Mouse (Mus musculus) right cerebral cortex, postnatal 25 days (tissue): ENCODE data around the gene Hipk1.

Source experiments
- DNase-seq: peaks from one replicate; pipeline ENCODE4 v3.0.0; 2022

The Hipk1 gene

GRCm38 (mm10) chr3:103745001-103745770, 46.2 kb downstream of the Hipk1 start:
- DNase-seq: no peak

- DNase-seq: no peak
These were observed 48.2 kb downstream of the Hipk1 start for GRCm38 (mm10) chr3:103743208-103743607.

- DNase-seq: no peak
These were observed 51.0 kb downstream of the Hipk1 start for GRCm38 (mm10) chr3:103740342-103740741.

GRCm38 (mm10) chr3:103739329-103739728, 52.0 kb downstream of the Hipk1 start, which contains the start of gene Gm10964:
TSS of gene Gm10964 (plus strand) at chr3:103739366.
- no peak for DNase-seq

- peak; percentile 86 for DNase-seq
These were observed 53.4 kb downstream of the Hipk1 start, which contains the start of gene Olfml3 for GRCm38 (mm10) chr3:103737778-103738571. TSS of gene Olfml3 (minus strand) at chr3:103738001.

- no peak for DNase-seq
These were observed 54.2 kb downstream of the Hipk1 start for GRCm38 (mm10) chr3:103737061-103737754.

GRCm38 (mm10) chr3:103735776-103736600, 55.4 kb downstream of the Hipk1 start:
- DNase-seq: no peak

- DNase-seq: no peak
These were observed 56.5 kb downstream of the Hipk1 start for GRCm38 (mm10) chr3:103734696-103735519.

GRCm38 (mm10) chr3:103733799-103734695, 57.3 kb downstream of the Hipk1 start:
- DNase-seq: peak; percentile 55

- no peak for DNase-seq
These were observed 58.2 kb downstream of the Hipk1 start for GRCm38 (mm10) chr3:103733176-103733575.

- DNase-seq: no peak
These were observed 59.2 kb downstream of the Hipk1 start for GRCm38 (mm10) chr3:103732116-103732515.

GRCm38 (mm10) chr3:103729850-103730249, 61.5 kb downstream of the Hipk1 start:
- DNase-seq: no peak

GRCm38 (mm10) chr3:103727813-103728326, 63.5 kb downstream of the Hipk1 start:
- no peak for DNase-seq

- DNase-seq: no peak
These were observed 64.7 kb downstream of the Hipk1 start for GRCm38 (mm10) chr3:103726642-103727041.

- DNase-seq: no peak
These were observed 67.2 kb downstream of the Hipk1 start for GRCm38 (mm10) chr3:103724137-103724536.

GRCm38 (mm10) chr3:103718728-103719127, 72.6 kb downstream of the Hipk1 start:
- DNase-seq: no peak

GRCm38 (mm10) chr3:103716774-103717760, 74.3 kb downstream of the Hipk1 start:
- DNase-seq: no peak

GRCm38 (mm10) chr3:103715762-103716693, 75.3 kb downstream of the Hipk1 start:
- DNase-seq: no peak
